Mouse (Mus musculus): ENCODE data around the gene Dip2b. TPM values are rescaled to one million over a fixed set of nuclear protein-coding genes. Genes with fewer than 3 reads are reported as not detected.

Dip2b gene
- polyA plus RNA-seq, 1 experiment = 40.4 TPM

DNA sequence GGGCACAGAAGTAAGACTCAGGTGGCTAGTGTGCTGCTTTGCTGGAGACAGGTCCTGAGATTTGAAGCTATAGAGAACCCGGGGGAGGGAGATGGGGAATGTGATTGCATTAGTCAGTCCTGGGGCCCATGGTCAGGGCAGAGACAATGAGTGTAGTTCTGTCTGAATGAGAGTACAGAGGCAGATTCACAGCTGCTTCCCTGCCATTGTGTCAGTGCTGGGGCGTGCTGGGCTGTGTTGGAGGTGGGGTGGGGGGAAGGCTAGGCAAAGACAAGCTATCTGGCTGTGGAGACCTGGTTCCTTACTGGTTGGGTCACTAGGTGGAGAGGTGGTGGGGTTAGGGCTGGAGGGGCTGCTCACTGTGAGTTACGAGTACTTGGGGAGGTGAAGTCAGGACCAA, 14.3 kb downstream of the Dip2b start:
- H3K27me3 ChIP-seq (ENCODE audit: control insufficient read depth, insufficient read depth, low read length) = no peaks in the 10 kb centered on the region
- peaks cover 25% of the 10 kb centered on the region for H3K4me1 ChIP-seq (ENCODE audit: control insufficient read depth, insufficient read depth, low read length)
- TF ChIP-seq POLR2A (IDR thresholded peaks at IDR 0.05; ENCODE audit: borderline replicate concordance, insufficient read depth, low read length) = no peak
- TF ChIP-seq CTCF (IDR thresholded peaks at IDR 0.05; ENCODE audit: borderline replicate concordance, insufficient read depth, low read depth, low read length) = no peak
- H3K27ac ChIP-seq (ENCODE audit: insufficient read depth, low read length) = peak overlapping the region; percentile 65; the same call in 1 of the 2 replicates
- DNase-seq = no peak
- no peak overlapping the region for H3K4me3 ChIP-seq (replicated peaks; ENCODE audit: insufficient read depth, low read depth, low read length)
- WGBS = 44% methylated on average over 3 of the region's 3 CpGs

DNA sequence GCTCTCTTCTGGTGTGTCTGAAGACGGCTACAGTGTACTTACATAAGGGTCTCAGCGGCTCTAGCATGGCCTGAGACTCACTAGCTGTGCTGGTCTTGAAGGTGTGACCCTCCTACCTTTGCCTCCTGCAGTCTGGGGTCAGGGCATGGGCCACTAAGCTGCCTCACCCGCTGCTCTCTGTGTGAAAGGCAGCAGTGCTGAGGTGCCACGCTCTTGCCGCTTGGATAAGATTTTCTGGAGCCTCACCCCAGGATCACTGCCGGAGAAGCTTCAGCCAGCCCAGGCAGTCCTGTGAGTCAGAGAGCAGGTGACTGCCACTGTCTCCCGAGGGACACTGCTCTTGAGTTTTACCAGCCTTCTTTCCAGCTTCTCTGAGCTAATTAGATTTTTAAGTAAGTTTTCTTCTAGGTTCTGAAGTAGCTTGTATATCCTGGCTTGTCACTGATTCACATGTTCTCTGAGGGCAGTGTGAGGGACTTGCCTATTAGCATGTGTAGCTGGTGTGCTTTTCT, 18.0 kb downstream of the Dip2b start:
- Histone ChIP-seq H3K27me3 (ENCODE audit: control insufficient read depth, insufficient read depth, low read length) (no peaks in the 10 kb centered on the region), H3K4me1 (ENCODE audit: control insufficient read depth, insufficient read depth, low read length) (peaks cover 31% of the 10 kb centered on the region), H3K27ac (ENCODE audit: insufficient read depth, low read length) (no peak overlapping the region), H3K4me3 (replicated peaks; ENCODE audit: insufficient read depth, low read depth, low read length) (no peak overlapping the region)
- 23% methylated on average over 7 of the region's 7 CpGs for WGBS
- TF ChIP-seq POLR2A (IDR thresholded peaks at IDR 0.05; ENCODE audit: borderline replicate concordance, insufficient read depth, low read length) (no peak), CTCF (IDR thresholded peaks at IDR 0.05; ENCODE audit: borderline replicate concordance, insufficient read depth, low read depth, low read length) (no peak)
- DNase-seq = peak; percentile 42 to 50

DNA sequence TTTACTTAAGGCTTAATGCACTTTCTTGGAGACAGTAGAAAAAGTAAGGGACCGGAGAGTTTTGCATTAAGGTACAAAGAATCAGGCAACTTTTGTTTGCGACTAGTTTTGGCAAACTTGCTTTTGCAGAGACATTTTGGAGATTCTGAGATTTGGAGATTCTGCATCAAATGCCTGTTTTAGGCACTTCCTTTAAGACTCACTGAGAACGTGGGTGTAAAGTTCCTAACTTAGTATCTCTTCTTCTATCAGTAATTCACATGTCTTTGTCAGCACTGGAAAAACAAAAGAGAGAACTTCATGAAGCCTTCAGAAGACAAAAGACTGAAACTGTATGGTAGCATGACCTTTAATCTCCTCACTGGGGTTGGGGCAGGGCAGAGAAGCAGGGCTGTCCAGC, 19.2 kb downstream of the Dip2b start:
- H3K27me3 ChIP-seq (ENCODE audit: control insufficient read depth, insufficient read depth, low read length) = no peaks in the 10 kb centered on the region
- no peak overlapping the region for H3K27ac ChIP-seq (ENCODE audit: insufficient read depth, low read length)
- TF ChIP-seq POLR2A (IDR thresholded peaks at IDR 0.05; ENCODE audit: borderline replicate concordance, insufficient read depth, low read length) (no peak), CTCF (IDR thresholded peaks at IDR 0.05; ENCODE audit: borderline replicate concordance, insufficient read depth, low read depth, low read length) (no peak)
- no peak overlapping the region for H3K4me3 ChIP-seq (replicated peaks; ENCODE audit: insufficient read depth, low read depth, low read length)
- 87% methylated on average over 3 of the region's 3 CpGs for WGBS
- H3K4me1 ChIP-seq (ENCODE audit: control insufficient read depth, insufficient read depth, low read length) = peaks cover 29% of the 10 kb centered on the region
- DNase-seq = no peak

DNA sequence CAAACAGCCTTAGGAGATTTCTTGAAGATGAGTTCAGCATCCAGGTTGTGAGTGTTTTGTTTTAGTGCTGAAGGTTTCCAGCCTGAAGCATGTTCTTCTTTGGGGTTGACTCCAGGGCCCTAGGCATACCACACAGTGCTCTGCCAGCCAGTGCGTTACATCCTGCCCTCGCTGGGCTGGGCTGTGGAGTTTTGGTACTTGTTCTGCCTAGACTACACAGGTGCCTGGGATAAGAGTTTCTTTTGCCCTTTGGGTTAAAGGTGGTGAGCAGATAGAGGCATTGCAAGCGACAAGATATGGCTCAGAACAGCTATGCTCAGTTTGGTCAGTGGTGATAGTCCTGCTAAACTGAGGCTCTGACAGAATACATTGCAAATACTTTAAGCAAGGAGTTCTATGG, 19.7 kb downstream of the Dip2b start:
- Histone ChIP-seq H3K4me3 (replicated peaks; ENCODE audit: insufficient read depth, low read depth, low read length) (no peak overlapping the region), H3K4me1 (ENCODE audit: control insufficient read depth, insufficient read depth, low read length) (peaks cover 28% of the 10 kb centered on the region), H3K27ac (ENCODE audit: insufficient read depth, low read length) (no peak overlapping the region), H3K27me3 (ENCODE audit: control insufficient read depth, insufficient read depth, low read length) (no peaks in the 10 kb centered on the region)
- 71% methylated on average over 3 of the region's 3 CpGs for WGBS
- DNase-seq = no peak
- no peak for TF ChIP-seq CTCF (IDR thresholded peaks at IDR 0.05; ENCODE audit: borderline replicate concordance, insufficient read depth, low read depth, low read length)
- TF ChIP-seq POLR2A (IDR thresholded peaks at IDR 0.05; ENCODE audit: borderline replicate concordance, insufficient read depth, low read length) = no peak

DNA sequence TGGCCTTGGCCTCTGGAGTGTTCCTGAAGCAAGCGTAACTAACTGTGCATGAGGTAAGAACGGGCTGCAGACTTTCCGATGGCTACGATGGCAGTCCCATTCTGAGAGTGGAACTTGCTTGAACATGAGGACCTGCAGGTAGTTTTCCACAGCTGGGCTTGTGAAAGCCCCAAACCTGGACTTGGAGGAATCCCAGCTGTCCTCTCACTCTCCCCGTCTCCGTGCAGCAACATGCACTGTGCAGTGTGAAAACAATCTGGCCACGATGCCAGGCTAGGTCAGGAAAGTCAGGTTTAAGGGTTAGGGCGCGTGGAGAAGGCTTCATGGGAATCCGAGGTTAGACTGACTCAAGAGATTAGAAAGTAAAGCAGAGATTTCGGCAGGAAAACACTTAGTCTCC, 20.4 kb downstream of the Dip2b start:
- H3K4me3 ChIP-seq (replicated peaks; ENCODE audit: insufficient read depth, low read depth, low read length) = no peak overlapping the region
- H3K27me3 ChIP-seq (ENCODE audit: control insufficient read depth, insufficient read depth, low read length) = no peaks in the 10 kb centered on the region
- no peak for DNase-seq
- H3K27ac ChIP-seq (ENCODE audit: insufficient read depth, low read length) = no peak overlapping the region
- WGBS = 62% methylated on average over 11 of the region's 11 CpGs
- H3K4me1 ChIP-seq (ENCODE audit: control insufficient read depth, insufficient read depth, low read length) = peaks cover 29% of the 10 kb centered on the region
- no peak for TF ChIP-seq CTCF (IDR thresholded peaks at IDR 0.05; ENCODE audit: borderline replicate concordance, insufficient read depth, low read depth, low read length)
- no peak for TF ChIP-seq POLR2A (IDR thresholded peaks at IDR 0.05; ENCODE audit: borderline replicate concordance, insufficient read depth, low read length)

DNA sequence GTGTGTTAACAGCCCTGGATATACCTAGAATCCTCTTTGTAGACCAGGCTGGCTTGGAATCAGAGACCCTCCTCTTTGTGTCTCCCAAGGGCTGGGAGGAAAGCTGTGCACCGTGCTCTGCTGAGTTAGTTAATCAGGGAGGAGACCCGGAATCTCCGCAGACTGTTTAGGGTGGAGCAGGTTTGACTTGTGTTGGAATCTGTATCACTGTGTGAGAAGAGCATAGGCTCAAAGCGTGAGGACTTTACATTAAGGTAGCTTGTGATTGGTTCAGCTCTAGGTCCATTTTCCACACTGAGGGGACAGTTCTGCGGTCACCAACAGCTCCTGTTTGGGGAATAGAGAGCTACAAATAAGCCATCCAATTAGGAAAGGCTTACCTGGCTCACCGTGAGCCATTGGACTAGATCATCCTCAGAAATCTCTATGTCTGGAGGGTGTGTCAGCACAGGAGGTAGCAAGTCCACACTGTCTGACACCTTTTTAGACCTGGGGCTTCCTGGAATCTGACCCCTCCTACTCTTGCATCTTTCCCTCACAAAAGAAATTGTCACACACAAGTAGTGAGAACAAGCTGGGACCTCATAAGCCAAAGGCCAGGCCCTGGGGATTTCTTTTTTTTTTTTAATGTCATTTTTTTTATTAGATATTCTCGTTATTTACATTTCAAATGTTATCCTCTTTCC, 21.3 kb downstream of the Dip2b start:
- TF ChIP-seq POLR2A (IDR thresholded peaks at IDR 0.05; ENCODE audit: borderline replicate concordance, insufficient read depth, low read length) (no peak), CTCF (IDR thresholded peaks at IDR 0.05; ENCODE audit: borderline replicate concordance, insufficient read depth, low read depth, low read length) (no peak)
- peaks cover 29% of the 10 kb centered on the region for H3K4me1 ChIP-seq (ENCODE audit: control insufficient read depth, insufficient read depth, low read length)
- H3K4me3 ChIP-seq (replicated peaks; ENCODE audit: insufficient read depth, low read depth, low read length) = no peak overlapping the region
- H3K27me3 ChIP-seq (ENCODE audit: control insufficient read depth, insufficient read depth, low read length) = no peaks in the 10 kb centered on the region
- 0 out of 2 replicates have a peak overlapping the region, but pooled peaks have one; percentile 28 for H3K27ac ChIP-seq (ENCODE audit: insufficient read depth, low read length)
- WGBS = 60% methylated on average over 7 of the region's 7 CpGs
- DNase-seq = no peak

DNA sequence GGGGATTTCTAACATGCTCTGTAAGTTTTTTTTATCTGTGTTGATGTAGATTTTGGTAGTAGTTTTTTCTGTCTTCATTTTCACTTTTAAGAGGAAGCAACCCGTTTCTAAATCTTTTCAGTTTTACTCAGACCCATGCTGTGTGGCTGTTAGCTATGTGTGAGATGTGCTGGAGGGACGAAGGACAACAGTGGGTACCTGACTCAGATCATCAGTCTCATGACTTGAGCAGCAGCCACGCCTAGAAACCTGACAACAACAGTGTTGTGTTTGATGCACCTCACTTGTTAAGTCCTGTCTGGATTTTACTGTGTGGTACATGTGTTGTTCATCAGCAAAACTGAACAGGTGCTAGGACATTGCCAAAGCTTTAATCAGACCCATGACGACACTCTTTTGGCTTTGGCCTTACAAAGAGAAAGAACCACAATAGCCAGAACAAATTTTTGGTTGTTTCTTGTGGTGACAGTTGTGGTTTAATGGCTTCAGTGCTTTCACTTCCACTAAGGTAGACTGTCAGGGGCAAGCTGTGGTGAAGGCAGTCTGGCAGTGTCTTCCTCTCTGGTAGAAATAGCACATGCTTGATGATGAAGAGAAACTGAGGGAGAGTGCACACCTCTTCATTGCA, 22.2 kb downstream of the Dip2b start:
- no peak overlapping the region for H3K4me3 ChIP-seq (replicated peaks; ENCODE audit: insufficient read depth, low read depth, low read length)
- 26% methylated on average over 4 of the region's 4 CpGs for WGBS
- no peak overlapping the region for H3K27ac ChIP-seq (ENCODE audit: insufficient read depth, low read length)
- H3K4me1 ChIP-seq (ENCODE audit: control insufficient read depth, insufficient read depth, low read length) = peaks cover 29% of the 10 kb centered on the region
- DNase-seq = no peak
- TF ChIP-seq POLR2A (IDR thresholded peaks at IDR 0.05; ENCODE audit: borderline replicate concordance, insufficient read depth, low read length) (no peak), CTCF (IDR thresholded peaks at IDR 0.05; ENCODE audit: borderline replicate concordance, insufficient read depth, low read depth, low read length) (no peak)
- H3K27me3 ChIP-seq (ENCODE audit: control insufficient read depth, insufficient read depth, low read length) = no peaks in the 10 kb centered on the region

DNA sequence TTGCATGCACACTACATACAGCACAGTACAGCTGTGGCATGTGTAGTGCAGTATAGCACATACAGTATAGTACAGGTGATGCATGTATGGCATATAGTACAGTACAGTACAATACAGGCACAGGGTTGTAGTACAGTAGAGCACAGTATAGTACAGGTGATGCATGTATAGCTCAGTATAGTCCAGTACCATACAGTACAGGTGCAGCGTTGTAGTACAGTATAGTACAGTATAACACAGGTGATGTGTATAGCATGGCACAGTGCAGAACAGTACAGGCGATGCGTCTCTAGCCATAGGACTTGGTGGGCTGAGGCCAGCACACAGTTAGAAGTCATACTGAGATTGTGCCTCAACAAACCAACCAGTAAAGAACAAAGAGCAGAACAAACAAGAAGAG, 22.9 kb downstream of the Dip2b start:
- DNase-seq = no peak
- Histone ChIP-seq H3K4me3 (replicated peaks; ENCODE audit: insufficient read depth, low read depth, low read length) (no peak overlapping the region), H3K27ac (ENCODE audit: insufficient read depth, low read length) (no peak overlapping the region), H3K4me1 (ENCODE audit: control insufficient read depth, insufficient read depth, low read length) (peaks cover 26% of the 10 kb centered on the region), H3K27me3 (ENCODE audit: control insufficient read depth, insufficient read depth, low read length) (no peaks in the 10 kb centered on the region)
- 72% methylated on average over 3 of the region's 3 CpGs for WGBS
- TF ChIP-seq CTCF (IDR thresholded peaks at IDR 0.05; ENCODE audit: borderline replicate concordance, insufficient read depth, low read depth, low read length) (no peak), POLR2A (IDR thresholded peaks at IDR 0.05; ENCODE audit: borderline replicate concordance, insufficient read depth, low read length) (no peak)
